ENCODE assay signal across 12 mouse cellular contexts in the genomic region with DNA sequence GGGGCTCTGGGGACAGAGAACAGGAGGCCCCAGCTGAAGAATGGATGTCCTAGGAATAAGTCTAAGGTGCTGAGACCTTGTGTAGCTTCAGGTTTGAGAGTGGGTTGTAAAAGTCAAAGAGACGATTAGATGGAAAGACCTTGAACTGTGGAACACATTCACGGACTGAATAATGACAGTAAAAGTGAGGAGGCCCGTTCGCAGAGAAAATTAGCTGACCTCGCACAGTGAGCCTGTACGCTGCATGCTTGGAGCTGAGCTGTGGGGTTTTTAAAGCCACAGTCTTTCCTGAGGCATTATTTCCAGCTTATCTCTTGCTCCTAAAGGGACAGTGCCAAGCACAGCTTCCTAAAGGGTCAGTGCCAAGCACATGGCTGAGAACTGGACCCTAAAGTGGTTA.
DNase-seq lines count a peak whose midpoint lies in the region; ATAC-seq and TF ChIP-seq lines count a peak whose summit lies in the region.
"Had no signal": no experiment of that assay in that cellular context is flagged by ENCODE, and none has a peak within 500 bp of the region (broad histone marks: within the 10 kb centered on the region; RNA-seq: fewer than 3 reads in every experiment).

No protein-coding gene starts in this region.

- WGBS in forebrain, postnatal 0 days: 58% methylated on average over 6 of the region's 6 CpGs
- WGBS in forebrain, embryonic 12.5 days: 83% methylated on average over 6 of the region's 6 CpGs
- WGBS in hindbrain, embryonic 10.5 days: 92% methylated on average over 6 of the region's 6 CpGs
- WGBS in hindbrain, embryonic 12.5 days: 91% methylated on average over 6 of the region's 6 CpGs
- 69% methylated on average over 6 of the region's 6 CpGs for WGBS in hindbrain, postnatal 0 days
- 67% methylated on average over 6 of the region's 6 CpGs for WGBS in neural tube, embryonic 14.5 days

- H3K27ac ChIP-seq in forebrain, postnatal 0 days (ENCODE audit: low read depth, low read length): peak overlapping the region; percentile 59
- no peak overlapping the region for H3K27ac ChIP-seq in forebrain, embryonic 12.5 days
- H3K27ac ChIP-seq in hindbrain, embryonic 10.5 days: peak overlapping the region; percentile 29; the same call in 1 of the 2 replicates
- no peak overlapping the region for H3K27ac ChIP-seq in hindbrain, embryonic 12.5 days
- H3K27ac ChIP-seq in hindbrain, postnatal 0 days: peak overlapping the region; percentile 45; the same call in 1 of the 2 replicates
- peak overlapping the region; percentile 28; the same call in 1 of the 2 replicates for H3K27ac ChIP-seq in neural tube, embryonic 14.5 days (ENCODE audit: low read depth, low read length)
- H3K27ac ChIP-seq: liver, embryonic 12.5 days had no signal

- H3K27me3 ChIP-seq in forebrain, postnatal 0 days (ENCODE audit: insufficient read depth, low read length): no peaks in the 10 kb centered on the region
- H3K27me3 ChIP-seq in forebrain, embryonic 12.5 days: no peaks in the 10 kb centered on the region
- no peaks in the 10 kb centered on the region for H3K27me3 ChIP-seq in hindbrain, embryonic 10.5 days (ENCODE audit: insufficient read depth, poor library complexity, severe bottlenecking)
- no peaks in the 10 kb centered on the region for H3K27me3 ChIP-seq in hindbrain, embryonic 12.5 days
- no peaks in the 10 kb centered on the region for H3K27me3 ChIP-seq in hindbrain, postnatal 0 days (ENCODE audit: insufficient read depth, low read length)
- H3K27me3 ChIP-seq in neural tube, embryonic 14.5 days (ENCODE audit: control insufficient read depth, insufficient read depth, low read length): no peaks in the 10 kb centered on the region
- H3K27me3 ChIP-seq: liver, embryonic 12.5 days had no signal

- no peak for DNase-seq in forebrain, postnatal 0 days
- DNase-seq in hindbrain, embryonic 10.5 days (ENCODE audit: low spot score): no peak
- no peak for DNase-seq in hindbrain, postnatal 0 days (ENCODE audit: low spot score)
- no peak for DNase-seq in ovary, postnatal 14 days (ENCODE audit: low spot score)
- DNase-seq: thymus, adult 18-20 months had no signal

- H3K9me3 ChIP-seq in forebrain, postnatal 0 days (ENCODE audit: low read length): no peaks in the 10 kb centered on the region
- 0 out of 2 replicates have a peak, but pooled peaks cover 3% of the 10 kb centered on the region for H3K9me3 ChIP-seq in forebrain, embryonic 12.5 days
- H3K9me3 ChIP-seq in hindbrain, embryonic 10.5 days: 0 out of 2 replicates have a peak, but pooled peaks cover 7% of the 10 kb centered on the region
- no peaks in the 10 kb centered on the region for H3K9me3 ChIP-seq in hindbrain, embryonic 12.5 days (replicated peaks)
- H3K9me3 ChIP-seq in hindbrain, postnatal 0 days (ENCODE audit: low read length): no peaks in the 10 kb centered on the region
- H3K9me3 ChIP-seq in neural tube, embryonic 14.5 days (ENCODE audit: control insufficient read depth, low read length): 0 out of 2 replicates have a peak, but pooled peaks cover 1% of the 10 kb centered on the region
- H3K9me3 ChIP-seq: liver, embryonic 12.5 days had no signal

- H3K9ac ChIP-seq in forebrain, postnatal 0 days: no peak overlapping the region
- H3K9ac ChIP-seq in forebrain, embryonic 12.5 days: no peak overlapping the region
- H3K9ac ChIP-seq in hindbrain, embryonic 12.5 days: no peak overlapping the region
- H3K9ac ChIP-seq in hindbrain, postnatal 0 days (replicated peaks; ENCODE audit: low read length): no peak overlapping the region
- H3K9ac ChIP-seq in neural tube, embryonic 14.5 days (replicated peaks; ENCODE audit: low read depth, low read length): no peak overlapping the region
- H3K9ac ChIP-seq: liver, embryonic 12.5 days had no signal

- H3K4me2 ChIP-seq in forebrain, postnatal 0 days (ENCODE audit: low read depth): no peak overlapping the region
- H3K4me2 ChIP-seq in forebrain, embryonic 12.5 days: no peak overlapping the region
- H3K4me2 ChIP-seq in hindbrain, embryonic 12.5 days (replicated peaks): no peak overlapping the region
- no peak overlapping the region for H3K4me2 ChIP-seq in hindbrain, postnatal 0 days (ENCODE audit: low read depth, low read length)
- no peak overlapping the region for H3K4me2 ChIP-seq in neural tube, embryonic 14.5 days (ENCODE audit: low read depth, low read length)
- H3K4me2 ChIP-seq: liver, embryonic 12.5 days had no signal

- no peak for TF ChIP-seq CTCF in forebrain, postnatal 0 days (IDR thresholded peaks at IDR 0.05; ENCODE audit: low read depth)
- no peak for TF ChIP-seq CTCF in hindbrain, postnatal 0 days (IDR thresholded peaks at IDR 0.05; ENCODE audit: low read depth)

- no peak overlapping the region for H3K4me3 ChIP-seq in forebrain, postnatal 0 days (ENCODE audit: low read depth, low read length)
- no peak overlapping the region for H3K4me3 ChIP-seq in forebrain, embryonic 12.5 days (replicated peaks)
- H3K4me3 ChIP-seq in hindbrain, embryonic 10.5 days: no peak overlapping the region
- no peak overlapping the region for H3K4me3 ChIP-seq in hindbrain, embryonic 12.5 days
- no peak overlapping the region for H3K4me3 ChIP-seq in hindbrain, postnatal 0 days (ENCODE audit: low read length)
- no peak overlapping the region for H3K4me3 ChIP-seq in neural tube, embryonic 14.5 days (ENCODE audit: low read depth, low read length)
- H3K4me3 ChIP-seq: liver, embryonic 12.5 days had no signal

- no peak for ATAC-seq in forebrain, postnatal 0 days
- no peak for ATAC-seq in forebrain, embryonic 12.5 days (ENCODE audit: low FRiP score)
- ATAC-seq in hindbrain, embryonic 12.5 days (ENCODE audit: low FRiP score): no peak
- no peak for ATAC-seq in hindbrain, postnatal 0 days
- ATAC-seq in neural tube, embryonic 14.5 days (ENCODE audit: low read depth): no peak
- ATAC-seq: inflammation-experienced regulatory T-cells, adult 6 months; lung, postnatal 0 days had no signal

- H3K36me3 ChIP-seq in forebrain, postnatal 0 days (ENCODE audit: insufficient read depth): no peaks in the 10 kb centered on the region
- no peaks in the 10 kb centered on the region for H3K36me3 ChIP-seq in forebrain, embryonic 12.5 days (replicated peaks)
- peaks cover 8% of the 10 kb centered on the region for H3K36me3 ChIP-seq in hindbrain, embryonic 10.5 days
- no peaks in the 10 kb centered on the region for H3K36me3 ChIP-seq in hindbrain, embryonic 12.5 days
- no peaks in the 10 kb centered on the region for H3K36me3 ChIP-seq in hindbrain, postnatal 0 days (ENCODE audit: insufficient read depth, low read length)
- no peaks in the 10 kb centered on the region for H3K36me3 ChIP-seq in neural tube, embryonic 14.5 days (ENCODE audit: control insufficient read depth, insufficient read depth, low read length)
- H3K36me3 ChIP-seq: G1E; liver, embryonic 12.5 days had no signal

- H3K4me1 ChIP-seq in forebrain, postnatal 0 days (ENCODE audit: insufficient read depth): peaks cover 12% of the 10 kb centered on the region; the same call in 1 of the 2 replicates
- peaks cover 23% of the 10 kb centered on the region for H3K4me1 ChIP-seq in forebrain, embryonic 12.5 days
- H3K4me1 ChIP-seq in hindbrain, embryonic 10.5 days (replicated peaks): peaks cover 17% of the 10 kb centered on the region
- H3K4me1 ChIP-seq in hindbrain, embryonic 12.5 days: peaks cover 24% of the 10 kb centered on the region
- H3K4me1 ChIP-seq in hindbrain, postnatal 0 days (ENCODE audit: insufficient read depth, low read length): no peaks in the 10 kb centered on the region
- H3K4me1 ChIP-seq in neural tube, embryonic 14.5 days (ENCODE audit: control insufficient read depth, insufficient read depth, low read length): peaks cover 10% of the 10 kb centered on the region; the same call in 1 of the 2 replicates
- H3K4me1 ChIP-seq: liver, embryonic 12.5 days had no signal

Comparison
In these comparisons a context has a peak if more than half of its experiments do, and no peak if none do; other contexts are left out.
1. H3K27ac ChIP-seq: peak in forebrain, postnatal 0 days (single experiment), hindbrain, embryonic 10.5 days (single experiment), hindbrain, postnatal 0 days (single experiment) and neural tube, embryonic 14.5 days (single experiment); none in forebrain, embryonic 12.5 days (single experiment) and hindbrain, embryonic 12.5 days (single experiment).